Mouse (Mus musculus): Measurements from ENCODE around the gene Eif4g2. TPM values are rescaled to one million over a fixed set of nuclear protein-coding genes. Genes with fewer than 3 reads are reported as not detected.

Gene Eif4g2
- total and polyA plus RNA-seq, 3 experiments = 332 to 958 (median 935) TPM

- Histone ChIP-seq H3K4me1 (ENCODE audit: control insufficient read depth in 1 of 2, insufficient read depth in 2 of 2, low read length in 2 of 2) (peaks cover 0 to 11% of the 10 kb centered on the region in 2 experiments; a peak in 3 of 4 replicates), H3K9ac (ENCODE audit: control insufficient read depth, low read depth, low read length, poor library complexity, severe bottlenecking) (peak within 1 kb of the TSS; percentile 87), H3K9me3 (replicated peaks; ENCODE audit: insufficient read depth, low read length) (no peaks in the 10 kb centered on the region), H3K36me3 (ENCODE audit: control insufficient read depth in 1 of 2, insufficient read depth in 2 of 2, low read length in 2 of 2) (peaks cover 2 to 11% of the 10 kb centered on the region in 2 experiments; a peak in 3 of 4 replicates), H3K4me3 (ENCODE audit: control insufficient read depth in 1 of 2, insufficient read depth in 1 of 2, low read depth in 2 of 2, low read length in 2 of 2) (peak within 1 kb of the TSS; percentile 93 to 100), H3K27ac (ENCODE audit: control insufficient read depth, low read depth, low read length) (peak within 1 kb of the TSS; percentile 95), H3K79me2 (ENCODE audit: control insufficient read depth, insufficient read depth, low read length, poor library complexity) (peaks cover 10% of the 10 kb centered on the region), H3K27me3 (ENCODE audit: control insufficient read depth in 1 of 2, insufficient read depth in 2 of 2, low read length in 2 of 2) (no peaks in the 10 kb centered on the region)
- peak; percentile 91 for DNase-seq (ENCODE audit: low read depth, low spot score)
- TF ChIP-seq ZKSCAN1 (IDR thresholded peaks at IDR 0.05; ENCODE audit: low read depth, low read length) = no peak
- no peak for TF ChIP-seq NRF1 (IDR thresholded peaks at IDR 0.05; ENCODE audit: insufficient read depth, low read depth, low read length, poor library complexity, severe bottlenecking)
- TF ChIP-seq ZMIZ1 (IDR thresholded peaks at IDR 0.05; ENCODE audit: low read depth, low read length) = peak; percentile 69; the same call in 1 of the 2 replicates
- TF ChIP-seq CTCF (IDR thresholded peaks at IDR 0.05 in 2 of 3, conservative IDR thresholded peaks at IDR 0.05 in 1 of 3; ENCODE audit: control insufficient read depth in 1 of 3, insufficient read depth in 1 of 3, low read depth in 2 of 3, low read length in 3 of 3, poor library complexity in 1 of 3, severe bottlenecking in 1 of 3) = no peak
- no peak for TF ChIP-seq BHLHE40 (IDR thresholded peaks at IDR 0.05; ENCODE audit: borderline replicate concordance, low read depth, low read length)
- no peak; the same call in 1 of the 2 replicates for TF ChIP-seq MAX (IDR thresholded peaks at IDR 0.05; ENCODE audit: low read length)
- TF ChIP-seq TAL1 (IDR thresholded peaks at IDR 0.05; ENCODE audit: low read length) = no peak
- no peak for TF ChIP-seq RAD21 (IDR thresholded peaks at IDR 0.05; ENCODE audit: low read depth, low read length)
- TF ChIP-seq MYB (IDR thresholded peaks at IDR 0.05; ENCODE audit: low read depth, low read length) = no peak
- peak; percentile 54; the same call in 1 of the 2 replicates for TF ChIP-seq TBP (IDR thresholded peaks at IDR 0.05; ENCODE audit: low read depth, low read length)
- TF ChIP-seq SIN3A (IDR thresholded peaks at IDR 0.05; ENCODE audit: low read length) = peak; percentile 82
- TF ChIP-seq ZNF384 (IDR thresholded peaks at IDR 0.05; ENCODE audit: low read depth, low read length) = no peak
- peak; percentile 80 for TF ChIP-seq ELF1 (IDR thresholded peaks at IDR 0.05; ENCODE audit: low read depth, low read length)
- TF ChIP-seq ETS1 (IDR thresholded peaks at IDR 0.05; ENCODE audit: low read depth, low read length) = no peak
- TF ChIP-seq TCF12 (IDR thresholded peaks at IDR 0.05; ENCODE audit: low read depth, low read length) = peak; percentile 31; the same call in 1 of the 2 replicates
- TF ChIP-seq GATA1 (IDR thresholded peaks at IDR 0.05; ENCODE audit: low read depth, low read length) = peak; percentile 59
- no peak for TF ChIP-seq USF2 (IDR thresholded peaks at IDR 0.05; ENCODE audit: borderline replicate concordance in 1 of 2, insufficient read depth in 1 of 2, low read depth in 1 of 2, low read length in 2 of 2)
- no peak; the same call in 1 of the 2 replicates for TF ChIP-seq MAZ (IDR thresholded peaks at IDR 0.05; ENCODE audit: low read depth, low read length)
- TF ChIP-seq RCOR1 (IDR thresholded peaks at IDR 0.05; ENCODE audit: low read depth, low read length) = no peak
- TF ChIP-seq ZC3H11A (IDR thresholded peaks at IDR 0.05; ENCODE audit: low read depth, low read length) = no peak
- TF ChIP-seq SMC3 (IDR thresholded peaks at IDR 0.05; ENCODE audit: low read depth, low read length) = no peak
- no peak for TF ChIP-seq MEF2A (IDR thresholded peaks at IDR 0.05; ENCODE audit: extremely low read depth, insufficient replicate concordance, low read depth, low read length, poor library complexity, severe bottlenecking)
- TF ChIP-seq CHD1 (IDR thresholded peaks at IDR 0.05; ENCODE audit: low read depth, low read length) = no peak
- no peak for TF ChIP-seq MAFK (IDR thresholded peaks at IDR 0.05; ENCODE audit: borderline replicate concordance, low read depth, low read length)
- no peak for TF ChIP-seq E2F4 (IDR thresholded peaks at IDR 0.05; ENCODE audit: borderline replicate concordance, low read depth, low read length)
- TF ChIP-seq NELFE (IDR thresholded peaks at IDR 0.05; ENCODE audit: low read depth, low read length) = peak; percentile 91
- TF ChIP-seq POLR2AphosphoS5 (IDR thresholded peaks at IDR 0.05; ENCODE audit: borderline replicate concordance, low read depth, low read length) = no peak
- no peak for TF ChIP-seq GABPA (IDR thresholded peaks at IDR 0.05; ENCODE audit: low read depth, low read length)
- TF ChIP-seq CHD2 (IDR thresholded peaks at IDR 0.05; ENCODE audit: low read length) = 0 out of 2 replicates have a peak, but pooled peaks have one; percentile 20
- 0 out of 2 replicates have a peak, but pooled peaks have one; percentile 31 for TF ChIP-seq MYC (IDR thresholded peaks at IDR 0.05; ENCODE audit: low read depth, low read length)
- peak; percentile 66 for TF ChIP-seq MXI1 (IDR thresholded peaks at IDR 0.05; ENCODE audit: low read depth, low read length)
- peak; percentile 89 for TF ChIP-seq HCFC1 (IDR thresholded peaks at IDR 0.05; ENCODE audit: low read depth, low read length)
- peak; percentile 79; the same call in 1 of the 2 replicates for TF ChIP-seq POLR2AphosphoS2 (IDR thresholded peaks at IDR 0.05; ENCODE audit: low read length)
- no peak for TF ChIP-seq UBTF (IDR thresholded peaks at IDR 0.05; ENCODE audit: borderline replicate concordance, insufficient read depth, low read depth, low read length)
- TF ChIP-seq JUND (IDR thresholded peaks at IDR 0.05; ENCODE audit: low read depth, low read length) = no peak
Measured at GRCm38 (mm10) chr7:111028281-111029045, 54.4 kb downstream of the Eif4g2 start, which contains the start of gene Ctr9. Gene Ctr9 (plus strand): TSS chr7:111028951.

All from MEL (cell line).